ENCODE assay signal across 8 mouse cellular contexts in the genomic region with DNA sequence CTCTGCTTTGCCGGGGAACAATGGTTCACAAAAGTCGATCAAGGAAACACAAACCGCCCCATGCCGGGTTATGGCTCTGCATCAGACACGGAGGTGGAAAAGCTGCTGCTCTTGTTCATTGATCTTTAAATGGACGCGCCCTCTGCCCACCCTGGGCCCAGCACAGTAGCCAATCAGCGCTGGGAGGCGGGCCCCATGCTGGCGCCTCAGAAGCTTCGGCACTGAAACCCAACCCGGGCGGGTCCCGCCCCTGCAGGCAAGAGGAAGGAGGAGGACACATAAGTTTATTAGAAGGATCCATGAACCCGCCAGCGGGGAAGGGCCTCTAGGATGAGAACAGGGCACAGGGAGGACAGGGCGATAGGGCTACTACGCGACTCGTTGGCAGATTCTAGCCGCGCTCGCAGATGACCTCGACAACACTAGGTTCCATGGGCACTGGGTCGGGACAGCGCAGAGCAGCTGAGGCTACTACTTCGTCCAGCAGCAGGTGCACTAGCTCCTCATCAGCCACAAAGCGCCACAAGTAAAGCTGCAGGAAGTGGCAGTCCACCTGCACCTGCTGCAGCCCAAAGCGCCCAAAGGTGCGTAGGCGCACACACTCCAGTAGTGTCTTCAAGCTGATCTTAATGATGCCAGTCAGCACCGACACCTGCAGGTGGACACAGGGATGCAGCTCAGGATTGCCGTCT. TPM values are rescaled to one million over a fixed set of nuclear protein-coding genes. Genes with fewer than 3 reads are reported as not detected.
DNase-seq lines count a peak whose midpoint lies in the region; ATAC-seq lines count a peak whose summit lies in the region.

A gene (minus strand): TSS at position 650 of the 692 bp plus-strand sequence.

- peak; percentile 90 for ATAC-seq in hindbrain, embryonic 13.5 days (ENCODE audit: low FRiP score)

- H3K36me3 ChIP-seq in hindbrain, embryonic 13.5 days, result peaks cover 37% of the 10 kb centered on the region

- WGBS in hindbrain, embryonic 13.5 days, result 10% methylated on average over 33 of the region's 33 CpGs

- H3K4me1 ChIP-seq in hindbrain, embryonic 13.5 days (replicated peaks), result peaks cover 44% of the 10 kb centered on the region

- H3K27me3 ChIP-seq in hindbrain, embryonic 13.5 days, result no peaks in the 10 kb centered on the region

- peak within 1 kb of the TSS; percentile 60 for H3K4me3 ChIP-seq in hindbrain, embryonic 13.5 days

- H3K9me3 ChIP-seq in hindbrain, embryonic 13.5 days, result no peaks in the 10 kb centered on the region

- peak within 1 kb of the TSS; percentile 92 for H3K4me2 ChIP-seq in hindbrain, embryonic 13.5 days

- peak; percentile 96 for DNase-seq in R1 (ENCODE audit: low read depth, low spot score)
- DNase-seq in cerebellum, postnatal 14 days, result peak; percentile 87 to 91
- peak; percentile 69 to 77 for DNase-seq in frontal cortex, postnatal 25 days (ENCODE audit: low spot score in 2 of 2)
- peak; percentile 70 to 73 for DNase-seq in layer of hippocampus, postnatal 25 days (ENCODE audit: extremely low spot score in 1 of 2, low spot score in 1 of 2)
- peak; percentile 93 for DNase-seq in lung, postnatal 25 days (ENCODE audit: low spot score)
- peak; percentile 92 for DNase-seq in retina, postnatal 1 day
- peak; percentile 81 to 92 for DNase-seq in urinary bladder, adult 18-20 months (ENCODE audit: low spot score in 2 of 2)

- peak within 1 kb of the TSS; percentile 87 for H3K9ac ChIP-seq in hindbrain, embryonic 13.5 days

- H3K27ac ChIP-seq in hindbrain, embryonic 13.5 days, result peak within 1 kb of the TSS; percentile 93

RNA-seq across cellular contexts. Expression of the gene that starts here (rescaled TPM):
- polyA plus RNA-seq in hindbrain, embryonic 13.5 days (2015; fragmentation: Nextera tagmentation; extraction: Ambion mirVana), result 50.4 and 51.6 TPM in 2 replicates
- 10 to 100 TPM; 27.8 to 28.8 TPM for total RNA-seq in layer of hippocampus, postnatal 25 days (2021)

Comparison
In these comparisons a context has a peak if more than half of its experiments do, and no peak if none do; other contexts are left out.
1. Peak in every context shown above with its lines: DNase-seq, ATAC-seq, H3K4me3 ChIP-seq and H3K27ac ChIP-seq.